Mouse (Mus musculus): ENCODE data around the gene Olfr957. TPM values are rescaled to one million over a fixed set of nuclear protein-coding genes. Genes with fewer than 3 reads are reported as not detected.

The Olfr957 gene
- polyA plus RNA-seq (2016; fragmentation: Nextera tagmentation; extraction: Ambion mirVana): not detected in 2 replicates

DNA sequence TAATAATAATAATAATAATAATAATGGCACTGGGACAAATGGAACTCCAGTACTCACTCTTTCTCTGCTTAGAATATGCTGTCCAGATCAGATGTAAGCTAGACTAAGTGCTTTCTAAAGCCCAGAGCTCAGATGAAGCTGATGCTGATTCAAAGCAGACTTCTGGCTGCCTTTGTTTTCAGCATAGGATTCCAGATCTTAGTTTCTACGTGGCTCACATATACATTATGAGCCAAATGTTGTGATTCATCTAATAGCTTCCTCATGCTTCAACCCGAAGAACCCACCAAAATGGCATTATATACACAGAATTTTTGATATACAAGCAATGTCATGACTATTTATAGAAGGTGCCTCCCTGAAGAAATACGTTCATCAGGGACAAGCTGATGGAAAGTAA is at the start of gene Olfr957:
Gene Olfr957 (minus strand): TSS at position 279 of the 400 bp plus-strand sequence.
- Histone ChIP-seq H3K4me3 (no peak within 1 kb of the TSS), H3K27me3 (replicated peaks) (no peaks in the 10 kb centered on the region), H3K27ac (no peak within 1 kb of the TSS), H3K36me3 (no peaks in the 10 kb centered on the region), H3K4me1 (no peaks in the 10 kb centered on the region), H3K9me3 (replicated peaks) (no peaks in the 10 kb centered on the region), H3K4me2 (no peak within 1 kb of the TSS), H3K9ac (no peak within 1 kb of the TSS)
- no peak for ATAC-seq
- 45% methylated on average over 3 of the region's 3 CpGs for WGBS (ENCODE audit: insufficient replicate concordance)

DNA sequence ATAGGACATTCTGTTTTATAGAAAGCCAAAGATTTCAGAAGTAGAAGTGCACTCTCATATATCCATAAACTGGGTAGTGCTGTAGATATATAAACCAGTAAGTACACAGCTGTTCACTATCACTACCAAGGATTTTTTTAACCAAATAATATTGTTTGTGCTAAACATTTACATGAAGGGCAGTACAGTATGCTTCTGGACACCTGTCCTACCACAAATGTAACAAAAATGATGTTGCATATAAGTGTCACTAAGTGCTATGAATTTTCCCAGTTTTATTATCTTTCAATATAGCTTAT is 42.7 kb upstream of the Olfr957 start:
- Histone ChIP-seq H3K4me3 (no peak overlapping the region), H3K9me3 (replicated peaks) (0 out of 2 replicates have a peak, but pooled peaks cover 3% of the 10 kb centered on the region), H3K27me3 (replicated peaks) (no peaks in the 10 kb centered on the region), H3K4me1 (no peaks in the 10 kb centered on the region), H3K4me2 (no peak overlapping the region), H3K9ac (no peak overlapping the region), H3K27ac (no peak overlapping the region), H3K36me3 (no peaks in the 10 kb centered on the region)
- no peak for ATAC-seq

DNA sequence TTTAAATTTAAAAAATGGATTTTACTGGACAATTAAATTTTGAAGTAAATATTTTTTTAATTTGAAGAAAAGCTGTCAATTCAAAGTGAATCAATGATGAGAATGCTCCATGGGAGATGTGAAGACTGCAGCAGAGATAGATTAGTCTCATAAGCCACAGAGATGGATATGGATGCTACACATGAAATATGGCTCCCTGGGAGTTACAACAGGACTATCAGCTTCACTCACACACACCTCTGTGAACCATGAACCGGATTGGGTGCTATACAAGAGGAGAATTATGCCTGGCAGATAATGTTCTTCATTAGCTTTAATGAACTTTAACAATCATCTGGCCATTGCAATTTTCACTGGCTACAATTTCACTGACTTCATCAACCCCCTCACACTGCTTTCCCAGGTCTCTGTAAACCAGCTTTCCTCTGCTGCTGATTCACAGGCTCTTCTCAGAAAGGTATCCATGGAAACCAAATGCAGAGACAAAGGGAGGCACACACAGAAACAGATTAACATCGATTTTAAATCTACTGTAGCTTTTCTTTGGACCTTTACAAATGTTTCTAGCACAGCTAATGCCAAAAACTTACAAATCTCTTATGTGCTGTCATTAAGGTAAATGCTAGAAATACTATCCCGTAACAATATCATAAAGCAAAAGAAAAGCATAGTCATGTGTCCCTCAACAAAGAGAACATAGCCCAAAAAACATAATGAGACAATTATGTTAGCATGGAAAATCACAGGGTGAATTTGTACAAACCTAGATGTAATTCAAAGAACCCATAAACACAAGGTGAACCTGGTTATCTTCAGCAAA is 42.1 kb upstream of the Olfr957 start:
- no peak overlapping the region for H3K4me2 ChIP-seq
- no peaks in the 10 kb centered on the region for H3K4me1 ChIP-seq
- H3K36me3 ChIP-seq: no peaks in the 10 kb centered on the region
- 0 out of 2 replicates have a peak, but pooled peaks cover 3% of the 10 kb centered on the region for H3K9me3 ChIP-seq (replicated peaks)
- no peak for ATAC-seq
- H3K27ac ChIP-seq: no peak overlapping the region
- no peak overlapping the region for H3K9ac ChIP-seq
- no peak overlapping the region for H3K4me3 ChIP-seq
- no peaks in the 10 kb centered on the region for H3K27me3 ChIP-seq (replicated peaks)
- WGBS (ENCODE audit: insufficient replicate concordance): 46% methylated on average over 3 of the region's 3 CpGs

DNA sequence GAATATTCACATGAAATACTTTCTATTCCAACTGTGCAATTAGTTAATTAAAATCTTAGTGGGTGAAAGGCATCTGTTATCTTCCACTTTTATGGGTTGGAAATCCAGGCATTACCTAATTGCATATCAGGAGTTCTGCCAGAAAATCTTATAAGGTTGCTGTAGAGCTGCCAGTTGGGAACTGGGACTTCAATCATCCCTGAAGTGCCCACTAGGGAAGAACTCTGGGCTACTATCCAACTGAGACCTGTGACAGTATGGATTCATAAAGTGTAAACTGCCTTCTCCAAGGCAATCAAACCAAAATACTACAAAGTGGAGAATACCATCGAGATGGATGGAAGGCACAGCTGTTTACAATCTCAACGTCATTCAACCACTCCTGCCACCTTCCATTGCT is 38.3 kb upstream of the Olfr957 start, which contains the start of gene Olfr958:
Gene Olfr958 (minus strand): TSS at position 109 of the 400 bp plus-strand sequence.
- H3K27ac ChIP-seq: no peak within 1 kb of the TSS
- H3K9ac ChIP-seq: no peak within 1 kb of the TSS
- no peaks in the 10 kb centered on the region for H3K27me3 ChIP-seq (replicated peaks)
- no peaks in the 10 kb centered on the region for H3K36me3 ChIP-seq
- H3K4me3 ChIP-seq: no peak within 1 kb of the TSS
- no peaks in the 10 kb centered on the region for H3K4me1 ChIP-seq
- no peak within 1 kb of the TSS for H3K4me2 ChIP-seq
- H3K9me3 ChIP-seq (replicated peaks): 0 out of 2 replicates have a peak, but pooled peaks cover 3% of the 10 kb centered on the region
- WGBS (ENCODE audit: insufficient replicate concordance): 55% methylated on average over 2 of the region's 2 CpGs
- ATAC-seq: no peak

DNA sequence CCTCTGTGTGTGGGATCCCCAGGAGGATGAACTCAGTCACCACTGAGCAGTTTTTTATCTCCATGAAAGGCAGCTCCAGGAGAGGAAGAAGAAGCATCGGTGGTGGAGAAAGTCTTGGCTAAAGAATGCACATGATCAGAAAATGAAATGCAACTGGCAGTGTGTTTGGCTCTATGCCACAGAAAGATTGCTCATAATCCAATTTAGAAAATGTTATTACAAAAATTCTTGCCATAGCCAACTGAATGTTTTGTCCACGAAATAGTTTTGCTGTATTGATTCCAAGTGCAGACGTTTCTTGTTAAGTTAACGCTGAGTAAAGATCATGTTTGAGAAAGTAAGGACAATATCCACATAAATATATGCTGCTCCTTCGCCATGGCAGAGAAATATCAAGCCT is 35.2 kb upstream of the Olfr957 start:
- no peak for ATAC-seq
- Histone ChIP-seq H3K36me3 (no peaks in the 10 kb centered on the region), H3K27ac (no peak overlapping the region), H3K4me2 (no peak overlapping the region), H3K4me1 (no peaks in the 10 kb centered on the region), H3K27me3 (replicated peaks) (no peaks in the 10 kb centered on the region), H3K4me3 (no peak overlapping the region), H3K9ac (no peak overlapping the region), H3K9me3 (replicated peaks) (0 out of 2 replicates have a peak, but pooled peaks cover 3% of the 10 kb centered on the region)
- WGBS (ENCODE audit: insufficient replicate concordance): 70% methylated on average over 5 of the region's 5 CpGs

DNA sequence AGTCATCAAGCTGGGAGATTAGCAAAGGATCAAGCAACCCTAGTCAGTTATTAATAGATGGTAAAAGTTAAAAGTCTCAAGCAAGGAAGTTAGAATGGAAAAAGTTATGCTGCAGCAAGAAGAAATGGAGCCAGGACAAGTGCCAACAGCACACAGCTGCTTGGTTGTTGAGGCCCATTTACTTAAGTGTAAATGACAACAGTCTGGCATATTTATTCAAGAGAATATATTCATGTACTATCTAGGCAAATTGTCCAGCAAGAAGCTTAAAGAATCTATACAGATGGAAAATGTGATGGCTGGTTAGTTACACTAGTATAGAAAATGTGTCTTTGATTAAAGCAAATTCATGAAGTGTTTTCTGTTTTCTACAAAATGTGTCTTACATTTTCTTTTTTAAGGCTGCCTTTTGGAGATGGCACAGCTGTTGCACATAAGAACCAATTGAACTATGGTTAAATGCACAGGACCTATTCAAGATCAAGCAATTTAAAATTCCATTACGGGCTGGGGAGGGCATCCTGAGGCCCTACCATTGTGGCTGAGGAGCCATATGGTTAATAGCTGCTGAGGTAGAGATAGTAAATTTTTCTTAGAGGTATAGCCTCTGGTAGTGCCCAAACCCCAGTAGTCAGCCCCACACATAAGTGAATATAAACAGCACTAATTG is 8.1 kb upstream of the Olfr957 start:
- Histone ChIP-seq H3K4me1 (no peaks in the 10 kb centered on the region), H3K9ac (no peak overlapping the region), H3K27ac (no peak overlapping the region), H3K9me3 (replicated peaks) (no peaks in the 10 kb centered on the region), H3K4me2 (no peak overlapping the region), H3K4me3 (no peak overlapping the region), H3K27me3 (replicated peaks) (no peaks in the 10 kb centered on the region), H3K36me3 (no peaks in the 10 kb centered on the region)
- ATAC-seq: no peak
- 61% methylated on average over 1 of the region's 1 CpGs for WGBS (ENCODE audit: insufficient replicate concordance)

DNA sequence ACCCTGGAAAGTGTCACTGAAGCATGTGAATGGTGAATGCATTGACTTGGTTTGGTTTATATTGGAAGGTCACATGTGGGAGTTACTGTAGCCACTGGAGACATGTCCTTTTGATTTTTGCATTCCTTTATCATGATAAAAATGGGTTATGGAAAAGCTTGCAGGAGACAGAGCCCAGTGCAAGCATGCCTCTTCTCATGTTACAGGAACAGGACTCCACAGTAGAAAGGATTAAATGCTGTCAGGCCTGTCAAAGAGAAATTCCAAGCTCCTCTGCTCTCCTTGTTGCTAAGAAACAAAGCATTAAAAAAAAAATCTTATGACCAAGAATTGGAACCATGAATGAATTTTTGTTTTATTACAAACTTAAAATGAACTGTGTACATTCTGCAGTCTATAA is 3.0 kb upstream of the Olfr957 start:
- Histone ChIP-seq H3K27ac (no peak overlapping the region), H3K9me3 (replicated peaks) (no peaks in the 10 kb centered on the region), H3K36me3 (no peaks in the 10 kb centered on the region), H3K27me3 (replicated peaks) (no peaks in the 10 kb centered on the region), H3K4me3 (no peak overlapping the region), H3K4me1 (no peaks in the 10 kb centered on the region), H3K4me2 (no peak overlapping the region), H3K9ac (no peak overlapping the region)
- ATAC-seq: no peak

DNA sequence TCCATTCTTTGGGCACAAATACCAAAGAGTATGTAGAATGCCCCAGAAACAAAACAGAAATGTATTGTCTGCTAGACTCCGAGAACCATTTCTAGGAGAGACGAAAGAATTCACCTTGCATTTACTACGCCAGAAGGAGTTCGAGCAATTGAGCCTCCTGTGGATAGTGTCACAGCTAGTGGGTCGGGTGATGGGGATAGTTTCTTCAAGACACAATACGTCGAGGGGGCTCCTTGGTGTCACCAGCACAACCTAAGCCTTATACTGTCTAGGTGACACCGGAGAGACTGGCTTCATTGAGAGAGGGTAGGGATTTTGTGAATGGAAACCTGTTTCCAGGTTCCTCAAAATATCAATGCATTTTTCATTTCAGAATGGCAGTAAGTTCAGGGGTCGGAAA is 6.2 kb downstream of the Olfr957 start:
- Histone ChIP-seq H3K27ac (no peak overlapping the region), H3K9ac (no peak overlapping the region), H3K4me1 (no peaks in the 10 kb centered on the region), H3K9me3 (replicated peaks) (no peaks in the 10 kb centered on the region), H3K4me2 (no peak overlapping the region), H3K36me3 (no peaks in the 10 kb centered on the region), H3K27me3 (replicated peaks) (no peaks in the 10 kb centered on the region), H3K4me3 (no peak overlapping the region)
- WGBS (ENCODE audit: insufficient replicate concordance): 67% methylated on average over 9 of the region's 9 CpGs
- ATAC-seq: no peak

DNA sequence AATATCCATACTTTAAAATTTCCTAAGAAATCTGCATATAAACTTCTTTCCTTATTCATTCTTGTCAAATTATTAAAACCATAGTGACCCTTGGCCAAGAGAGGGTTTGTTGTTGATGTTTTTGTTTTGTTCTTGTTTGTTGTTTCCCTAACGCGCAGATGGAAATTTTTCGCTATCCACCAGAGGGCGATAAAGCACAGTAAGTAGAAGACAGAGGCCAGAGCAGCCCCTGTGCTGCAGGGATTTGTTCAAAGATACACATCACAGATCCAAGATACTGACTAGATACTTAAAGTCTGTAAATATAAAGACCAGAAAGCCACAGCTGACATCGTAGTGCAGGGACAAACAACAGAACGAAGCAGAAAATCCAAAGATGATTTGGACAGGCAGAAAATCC is 6.6 kb downstream of the Olfr957 start:
- no peak overlapping the region for H3K4me2 ChIP-seq
- 10% methylated on average over 6 of the region's 6 CpGs for WGBS (ENCODE audit: insufficient replicate concordance)

DNA sequence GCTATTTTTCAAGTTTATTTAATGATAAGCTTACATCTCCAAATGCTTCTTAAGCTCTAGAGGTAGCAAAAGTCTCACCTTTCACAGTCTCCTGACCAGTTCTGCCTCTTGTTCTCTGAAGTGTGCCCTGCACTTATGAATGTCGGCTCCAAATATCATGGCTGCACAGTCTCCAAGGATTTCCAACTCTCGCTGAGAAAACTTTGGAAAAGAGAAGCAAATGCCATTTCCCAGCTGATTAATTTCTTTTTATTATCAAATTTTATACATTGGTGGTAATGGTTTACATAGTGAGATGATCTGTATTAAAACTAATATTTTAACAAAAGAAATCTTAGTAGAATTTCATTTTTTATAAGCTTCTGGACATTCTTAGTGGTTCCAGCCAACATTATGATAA is 21.7 kb downstream of the Olfr957 start, which contains the start of gene Olfr44:
Gene Olfr44 (minus strand): TSS at position 101 of the 400 bp plus-strand sequence.
- 67% methylated on average over 2 of the region's 2 CpGs for WGBS (ENCODE audit: insufficient replicate concordance)
- Histone ChIP-seq H3K36me3 (no peaks in the 10 kb centered on the region), H3K27ac (no peak within 1 kb of the TSS), H3K9ac (no peak within 1 kb of the TSS), H3K27me3 (replicated peaks) (no peaks in the 10 kb centered on the region), H3K4me2 (no peak within 1 kb of the TSS), H3K9me3 (replicated peaks) (no peaks in the 10 kb centered on the region), H3K4me1 (no peaks in the 10 kb centered on the region), H3K4me3 (no peak within 1 kb of the TSS)
- ATAC-seq: no peak

More for the DNA sequence above, 6.6 kb downstream of the Olfr957 start:
- no peak for ATAC-seq
- H3K4me1 ChIP-seq: no peaks in the 10 kb centered on the region
- no peaks in the 10 kb centered on the region for H3K27me3 ChIP-seq (replicated peaks)
- no peaks in the 10 kb centered on the region for H3K36me3 ChIP-seq
- H3K4me3 ChIP-seq: no peak overlapping the region
- H3K9ac ChIP-seq: no peak overlapping the region
- H3K27ac ChIP-seq: no peak overlapping the region
- H3K9me3 ChIP-seq (replicated peaks): no peaks in the 10 kb centered on the region

DNA sequence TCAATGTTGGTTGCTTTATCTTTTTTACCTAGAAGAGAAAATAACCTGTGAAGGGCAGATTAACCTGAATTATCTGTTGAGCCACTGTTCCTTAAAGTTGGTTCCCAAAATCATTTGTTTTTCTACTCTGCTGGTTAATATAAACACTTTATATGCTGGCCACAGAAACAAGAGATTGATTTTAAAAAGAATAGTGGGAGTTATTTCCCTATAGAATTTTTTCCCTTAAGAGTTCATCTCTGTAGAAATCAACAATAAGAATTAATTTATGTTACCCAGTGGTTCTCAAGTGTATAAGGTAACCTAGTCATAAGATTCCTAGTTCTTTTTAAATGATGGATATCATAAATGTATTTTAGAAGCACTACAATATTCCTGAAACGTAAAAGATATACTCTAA is 43.8 kb downstream of the Olfr957 start, which contains the start of gene Olfr955:
Gene Olfr955 (minus strand): TSS at position 101 of the 400 bp plus-strand sequence.
- WGBS (ENCODE audit: insufficient replicate concordance): 37% methylated on average over 1 of the region's 1 CpGs
- H3K4me1 ChIP-seq: no peaks in the 10 kb centered on the region
- H3K27me3 ChIP-seq (replicated peaks): no peaks in the 10 kb centered on the region
- H3K4me3 ChIP-seq: no peak within 1 kb of the TSS
- H3K27ac ChIP-seq: no peak within 1 kb of the TSS
- H3K9me3 ChIP-seq (replicated peaks): no peaks in the 10 kb centered on the region
- no peaks in the 10 kb centered on the region for H3K36me3 ChIP-seq
- no peak for ATAC-seq
- no peak within 1 kb of the TSS for H3K9ac ChIP-seq
- H3K4me2 ChIP-seq: no peak within 1 kb of the TSS

All from liver, embryonic 12.5 days (tissue).